Mouse (Mus musculus) urinary bladder, adult 18-20 months (tissue): Measurements from ENCODE around the gene Fbxo40.

Source experiments
- DNase-seq, 2 experiments: peaks; one replicate each; pipeline ENCODE4 v3.0.0; 2022; ENCODE audit warnings: low spot score in 2 of 2, mixed read lengths in 2 of 2

The Fbxo40 gene

GRCm38 (mm10) chr16:36946459-36947159 lies 43.7 kb downstream of the Fbxo40 start:
- DNase-seq: no peak

- no peak for DNase-seq
These were observed 45.3 kb downstream of the Fbxo40 start for GRCm38 (mm10) chr16:36944895-36945424.

- DNase-seq: no peak
These were observed 46.7 kb downstream of the Fbxo40 start for GRCm38 (mm10) chr16:36943591-36943990.

GRCm38 (mm10) chr16:36941895-36942294 lies 48.4 kb downstream of the Fbxo40 start:
- no peak for DNase-seq

- no peak for DNase-seq
These were observed 49.0 kb downstream of the Fbxo40 start for GRCm38 (mm10) chr16:36941137-36941727.

GRCm38 (mm10) chr16:36935814-36936213 lies 54.5 kb downstream of the Fbxo40 start:
- no peak for DNase-seq

GRCm38 (mm10) chr16:36934841-36935620 lies 55.2 kb downstream of the Fbxo40 start, which contains the start of gene Hcls1:
Gene Hcls1, plus strand, starts transcription at chr16:36934983.
- DNase-seq: no peak

GRCm38 (mm10) chr16:36934131-36934840 lies 56.0 kb downstream of the Fbxo40 start:
- DNase-seq: peak in 1 of 2 experiments; percentile 31

- no peak for DNase-seq
These were observed 57.7 kb downstream of the Fbxo40 start for GRCm38 (mm10) chr16:36932546-36932945.

- no peak for DNase-seq
These were observed 58.3 kb downstream of the Fbxo40 start for GRCm38 (mm10) chr16:36931976-36932375.

- no peak for DNase-seq
These were observed 58.9 kb downstream of the Fbxo40 start for GRCm38 (mm10) chr16:36931381-36931780.

GRCm38 (mm10) chr16:36930231-36931136 lies 59.8 kb downstream of the Fbxo40 start:
- no peak for DNase-seq

GRCm38 (mm10) chr16:36929216-36929615 lies 61.1 kb downstream of the Fbxo40 start:
- no peak for DNase-seq

- no peak for DNase-seq
These were observed 62.2 kb downstream of the Fbxo40 start for GRCm38 (mm10) chr16:36928106-36928500.

GRCm38 (mm10) chr16:36927495-36928105 lies 62.7 kb downstream of the Fbxo40 start:
- DNase-seq: no peak

- DNase-seq: no peak
These were observed 63.5 kb downstream of the Fbxo40 start for GRCm38 (mm10) chr16:36926514-36927447.

- no peak for DNase-seq
These were observed 64.5 kb downstream of the Fbxo40 start for GRCm38 (mm10) chr16:36925797-36926196.

- DNase-seq: no peak
These were observed 64.9 kb downstream of the Fbxo40 start for GRCm38 (mm10) chr16:36925351-36925750.

- DNase-seq: no peak
These were observed 66.0 kb downstream of the Fbxo40 start for GRCm38 (mm10) chr16:36924312-36924711.
